Mouse (Mus musculus): ENCODE measurements around the gene Rnf20.

The Rnf20 gene

GRCm38 (mm10) chr4:49659421-49659820 is 27.6 kb downstream of the Rnf20 start:
- no peak for DNase-seq (ENCODE audit: low read depth)

- no peak for DNase-seq (ENCODE audit: low read depth)
These were observed 29.9 kb downstream of the Rnf20 start for GRCm38 (mm10) chr4:49661664-49662063.

DNA sequence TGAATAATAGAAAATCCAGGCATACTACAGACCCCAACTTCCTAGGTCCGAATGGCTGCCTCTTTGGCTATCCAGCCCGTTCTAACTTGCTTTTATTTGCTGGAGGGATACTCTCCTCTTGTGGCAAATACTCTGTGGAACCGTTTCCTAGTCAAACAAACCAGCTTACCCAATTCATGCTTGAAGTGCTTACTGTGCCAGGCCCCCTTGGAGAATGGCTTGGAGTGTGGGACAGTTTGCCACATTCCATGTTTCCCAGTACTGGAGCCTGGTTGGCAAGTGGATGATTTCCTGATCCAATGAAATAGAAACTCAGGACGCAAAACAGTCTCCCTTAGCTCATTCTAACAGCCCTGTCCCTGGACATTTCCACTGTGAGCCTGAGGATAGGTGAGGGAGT is 30.4 kb downstream of the Rnf20 start:
- no peak for DNase-seq (ENCODE audit: low read depth)

GRCm38 (mm10) chr4:49664850-49665249 is 33.0 kb downstream of the Rnf20 start:
- DNase-seq (ENCODE audit: low read depth): no peak

- no peak for DNase-seq (ENCODE audit: low read depth)
These were observed 44.3 kb downstream of the Rnf20 start for GRCm38 (mm10) chr4:49676071-49676470.

DNA sequence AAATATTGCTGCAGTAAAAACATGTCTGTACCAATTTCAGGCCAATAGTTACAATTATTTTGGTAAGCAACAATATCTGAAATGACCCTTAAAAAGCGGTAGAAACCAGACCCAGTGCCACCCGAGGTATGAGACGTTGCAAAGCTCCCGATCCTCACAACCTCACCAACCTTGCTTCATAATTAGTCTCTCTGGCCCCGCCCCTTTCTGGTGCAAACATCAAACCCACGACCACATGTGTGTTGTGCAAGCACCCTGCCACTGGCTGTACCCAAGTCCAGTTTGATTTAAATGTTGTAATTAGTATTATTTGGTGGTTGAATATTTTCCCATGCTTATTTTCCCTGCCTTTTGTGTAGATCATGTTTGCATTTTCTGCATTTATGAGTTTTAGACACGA is 45.0 kb downstream of the Rnf20 start:
- DNase-seq (ENCODE audit: low read depth): no peak

DNA sequence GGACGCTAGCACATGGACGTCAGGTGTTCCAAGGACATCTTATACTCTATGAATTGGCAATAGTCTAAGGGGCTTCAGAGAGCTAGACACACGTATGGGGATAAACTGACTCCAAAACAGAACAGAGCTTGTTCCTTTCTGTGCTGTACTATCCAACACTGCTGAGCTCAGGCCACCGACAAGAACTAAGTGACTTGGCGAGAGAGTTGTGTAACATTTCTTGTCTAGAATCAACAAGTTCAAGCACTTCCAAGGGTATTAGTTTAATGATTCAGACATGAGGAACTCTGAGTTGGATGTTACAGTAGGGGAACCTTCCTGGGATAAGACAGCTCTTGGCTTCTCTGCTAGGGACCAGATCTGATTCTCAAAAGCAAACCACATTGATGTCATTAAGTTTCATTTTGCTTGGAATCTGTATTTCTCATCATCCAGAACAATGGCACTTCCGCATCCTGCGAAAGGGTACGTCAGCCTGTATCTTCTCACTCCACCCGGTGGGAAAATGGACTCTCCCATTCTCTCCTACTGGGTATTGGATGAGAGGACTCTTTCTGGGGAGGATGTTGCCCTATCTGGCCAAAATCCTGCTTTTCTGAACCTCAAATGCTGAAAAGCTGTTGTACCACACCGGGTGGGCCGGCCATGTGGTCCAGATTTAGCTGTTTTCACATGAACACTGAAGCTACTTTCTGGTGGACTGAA is 48.5 kb downstream of the Rnf20 start:
- no peak for DNase-seq (ENCODE audit: low read depth)

DNA sequence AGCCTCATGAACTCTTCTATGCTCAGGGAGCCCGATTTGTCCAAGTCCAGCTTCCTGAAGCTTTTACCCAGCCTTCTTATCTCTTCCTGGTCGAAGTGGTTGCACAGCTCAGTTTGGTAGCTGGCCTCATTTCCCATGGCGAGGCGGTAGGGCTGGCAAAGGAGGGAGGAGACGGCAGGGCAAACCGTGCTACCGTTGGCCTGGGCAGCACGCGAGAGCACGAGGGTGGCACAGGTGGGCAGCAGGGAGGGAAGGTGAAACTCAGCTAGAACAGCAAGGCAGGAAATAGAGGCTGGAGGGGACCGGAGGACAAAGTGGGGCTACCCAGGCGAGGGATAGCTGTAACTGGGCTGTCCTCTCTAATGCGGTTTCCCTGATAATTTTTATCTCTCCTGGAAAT is 50.0 kb downstream of the Rnf20 start, which contains the start of gene Ppp3r2:
Gene Ppp3r2 (minus strand): TSS at position 213 of the 400 bp plus-strand sequence.
- DNase-seq (ENCODE audit: low read depth): no peak

DNA sequence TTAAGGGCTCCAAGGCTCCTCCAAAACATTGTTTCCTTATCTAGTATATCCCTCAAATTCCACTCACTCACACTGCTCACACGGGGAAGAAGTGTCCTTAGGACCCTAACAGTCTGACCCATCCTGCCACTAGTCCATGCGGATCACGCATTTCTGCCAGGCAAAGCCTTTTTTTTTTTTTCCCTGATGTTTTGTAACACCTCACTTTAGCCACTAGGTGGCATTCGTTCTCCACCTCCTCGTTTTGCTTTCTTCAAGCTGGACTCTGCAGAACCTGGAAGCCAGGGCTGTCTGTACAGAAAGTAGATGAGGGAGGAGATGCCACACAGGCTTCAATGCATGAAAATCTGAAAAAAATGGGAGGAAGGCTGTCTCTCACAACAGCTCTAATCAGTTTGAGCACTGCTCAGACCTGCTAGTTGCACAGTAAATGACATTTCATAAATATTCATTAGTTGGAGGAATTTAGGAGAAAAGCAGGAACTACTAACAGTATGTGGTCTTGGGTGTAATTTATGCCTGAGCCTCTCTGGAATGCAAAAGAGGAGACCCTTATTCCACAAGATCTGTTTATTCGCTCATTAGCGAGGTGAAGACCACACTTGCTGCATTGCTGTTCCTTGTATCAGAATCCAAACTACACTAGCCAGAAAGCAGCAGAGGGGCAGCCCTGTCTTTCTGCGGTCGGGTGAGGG is 56.9 kb downstream of the Rnf20 start:
- DNase-seq (ENCODE audit: low read depth): peak; percentile 31

DNA sequence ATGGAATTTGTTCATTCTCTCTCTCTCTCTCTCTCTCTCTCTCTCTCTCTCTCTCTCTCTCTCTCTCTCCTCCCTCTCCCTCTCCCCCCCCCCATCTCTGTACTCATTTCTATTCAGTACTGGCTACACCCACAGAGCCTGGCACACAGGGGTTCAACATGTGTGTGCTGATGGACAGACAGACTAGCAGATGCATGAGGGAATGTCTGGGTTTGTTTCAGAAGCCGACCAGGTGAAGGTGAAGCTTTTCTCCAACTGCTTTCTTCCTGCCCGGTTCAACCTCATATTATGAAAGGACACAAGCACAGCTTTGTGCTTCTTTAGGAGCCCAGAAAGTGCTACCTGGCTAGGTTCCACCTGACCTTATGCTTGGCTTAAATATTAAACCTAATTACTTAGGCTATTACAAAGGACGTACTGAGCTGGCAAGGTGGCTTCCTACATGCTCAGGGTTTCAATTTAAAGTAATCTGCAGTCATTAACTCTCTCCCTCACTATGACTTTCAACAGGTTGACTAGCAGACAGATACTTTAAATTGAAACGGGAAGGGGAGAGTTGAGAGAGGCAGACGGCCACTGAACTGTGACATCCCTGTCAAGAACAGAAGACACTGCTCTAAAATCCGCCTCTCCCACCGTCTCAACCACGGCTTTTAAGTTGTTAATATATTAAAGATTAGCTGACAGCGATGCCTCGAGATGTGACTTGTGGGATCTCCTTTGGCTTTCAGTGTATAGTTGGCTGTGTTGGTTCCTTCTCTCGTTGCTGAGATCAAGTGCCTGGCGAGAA is 59.8 kb downstream of the Rnf20 start:
- no peak for DNase-seq (ENCODE audit: low read depth)
